Mouse (Mus musculus) embryonic fibroblast, embryonic 13.5 days (primary cell): Measurements from ENCODE around the gene Chrnd.

ENCODE experiments used
- CTCF ChIP-seq: IDR thresholded peaks from 2 replicates; pipeline ENCODE4 v1.5.1; 2011; ENCODE audit warnings: mild to moderate bottlenecking, control low read depth, low read length, moderate library complexity, borderline replicate concordance; ENCODE audit not compliant: insufficient read depth
- POLR2A ChIP-seq: IDR thresholded peaks from 2 replicates; pipeline ENCODE4 v1.6.1; 2011; ENCODE audit warnings: low read depth, mild to moderate bottlenecking, control low read depth, low read length, moderate library complexity

DNA sequence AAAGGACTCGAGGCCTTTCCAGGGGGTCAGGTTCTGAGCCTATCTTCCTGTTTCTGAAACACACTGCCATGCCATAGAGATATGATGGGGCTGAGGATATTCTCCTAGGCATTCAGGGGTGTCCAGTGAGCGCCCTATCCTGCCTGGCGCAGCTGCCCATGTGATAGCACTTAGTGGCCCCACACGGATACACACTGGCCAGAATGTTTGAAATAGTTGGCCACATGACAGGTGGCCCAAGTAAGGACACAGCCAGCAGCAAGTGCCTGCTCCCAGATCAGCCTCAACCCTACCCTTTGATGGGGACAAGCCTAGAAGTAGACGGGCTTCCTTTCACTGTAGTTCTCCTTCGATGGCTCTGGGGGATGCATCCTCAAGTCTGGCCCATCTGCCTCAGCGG is 14.1 kb downstream of the Chrnd start, which contains the start of gene Chrng:
- TF ChIP-seq CTCF (no peak), POLR2A (no peak)
